Mouse (Mus musculus) forebrain, postnatal 0 days (tissue): ENCODE results near the gene Ccdc65. TPM values are rescaled to one million over a fixed set of nuclear protein-coding genes. Genes with fewer than 3 reads are reported as not detected.

ENCODE experiments used
- ATAC-seq: fragments of 200-750 bp; cut with Nextera tagmentation; 2 replicates; pipeline ENCODE4 v1.8.0; 2017; ENCODE audit warnings: mild to moderate bottlenecking, moderate library complexity
- DNase-seq: peaks from one replicate; pipeline ENCODE4 v3.0.0-alpha.2; 2015
- H3K27ac ChIP-seq: fragments of 300-500 bp; sonication (generic); 2 replicates; pipeline ENCODE4 v1.5.1; 2014; ENCODE audit warnings: low read depth, mild to moderate bottlenecking, antibody characterized with exemption, low read length, moderate library complexity, mixed read lengths
- H3K27me3 ChIP-seq: fragments of 300-500 bp; sonication (generic); 2 replicates; pipeline ENCODE4 v1.6.1; 2014; ENCODE audit warnings: mild to moderate bottlenecking, low read length, mixed read lengths; ENCODE audit not compliant: insufficient read depth
- H3K36me3 ChIP-seq: fragments of 300-500 bp; sonication (generic); 2 replicates; pipeline ENCODE4 v1.6.1; 2014; ENCODE audit warnings: mild to moderate bottlenecking, moderate library complexity; ENCODE audit not compliant: insufficient read depth
- H3K4me1 ChIP-seq: fragments of 300-500 bp; sonication (generic); 2 replicates; pipeline ENCODE4 v1.6.1; 2014; ENCODE audit warnings: antibody characterized with exemption; ENCODE audit not compliant: insufficient read depth
- H3K4me2 ChIP-seq: fragments of 300-500 bp; sonication (generic); 2 replicates; pipeline ENCODE4 v1.6.1; 2014; ENCODE audit warnings: low read depth, mild to moderate bottlenecking, moderate library complexity
- H3K4me3 ChIP-seq: fragments of 300-500 bp; sonication (generic); 2 replicates; pipeline ENCODE4 v1.5.1; 2014; ENCODE audit warnings: low read depth, low read length, mixed read lengths
- H3K9ac ChIP-seq: fragments of 300-500 bp; sonication (generic); 2 replicates; pipeline ENCODE4 v1.6.1; 2014; ENCODE audit warnings: mild to moderate bottlenecking
- H3K9me3 ChIP-seq: fragments of 300-500 bp; sonication (generic); 2 replicates; pipeline ENCODE4 v1.6.1; 2016; ENCODE audit warnings: low read length
- CTCF ChIP-seq: sonication (generic); IDR thresholded peaks from 2 replicates; pipeline ENCODE4 v1.5.1; 2016; ENCODE audit warnings: antibody characterized with exemption, control low read depth, low read depth
- WGBS: fragments of 180-500 bp; shearing (Covaris S2); extraction: QIAGEN DNeasy Blood & Tissue Kit; methylation state at CpG from one replicate; pipeline ENCODE4 v1.1.7; 2014; 5-methylcytosine and 5-hydroxymethylcytosine counted together
- polyA plus RNA-seq: library from polyadenylated mRNA; unstranded; fragments of >200 nt; fragmentation: Nextera tagmentation; extraction: Ambion mirVana; gene quantifications from 2 replicates; pipeline ENCODE4 v1.2.1, GENCODE M21; 2015
- total RNA-seq: library from RNA; depleted of rRNA; stranded (reverse); fragments of >200 nt; gene quantifications from 2 replicates; pipeline ENCODE4 v1.2.3, GENCODE M21; 2014

The Ccdc65 gene
- total and polyA plus RNA-seq, 2 experiments from 2014 or later, result 8.2 to 10.5 TPM

DNA sequence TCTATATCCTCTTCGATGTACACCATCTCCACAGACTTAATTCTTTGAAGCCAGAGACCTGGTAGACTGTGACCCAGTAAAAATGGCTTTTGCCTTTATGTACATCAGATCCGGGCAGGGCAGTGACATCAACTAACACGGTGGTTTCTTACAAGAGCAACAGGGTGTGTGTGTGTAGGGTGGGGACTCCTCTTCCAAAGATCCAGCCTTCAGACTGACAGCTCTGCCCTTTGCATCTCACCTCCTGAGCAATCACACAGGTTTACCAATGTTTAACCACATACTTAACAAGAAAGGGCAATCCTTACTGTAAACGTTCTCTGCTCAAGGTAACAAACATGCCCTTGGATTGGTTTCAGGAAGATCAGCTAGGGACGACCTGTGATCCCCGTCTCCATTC lies 39.3 kb downstream of the Ccdc65 start:
- Histone ChIP-seq H3K4me1 (no peaks in the 10 kb centered on the region), H3K4me2 (no peak overlapping the region), H3K36me3 (peaks cover 13% of the 10 kb centered on the region), H3K4me3 (no peak overlapping the region), H3K9me3 (no peaks in the 10 kb centered on the region), H3K27ac (no peak overlapping the region), H3K9ac (no peak overlapping the region), H3K27me3 (no peaks in the 10 kb centered on the region)
- WGBS, result 87% methylated on average over 6 of the region's 6 CpGs
- DNase-seq (no peak), ATAC-seq (no peak)
- TF ChIP-seq CTCF, result no peak

DNA sequence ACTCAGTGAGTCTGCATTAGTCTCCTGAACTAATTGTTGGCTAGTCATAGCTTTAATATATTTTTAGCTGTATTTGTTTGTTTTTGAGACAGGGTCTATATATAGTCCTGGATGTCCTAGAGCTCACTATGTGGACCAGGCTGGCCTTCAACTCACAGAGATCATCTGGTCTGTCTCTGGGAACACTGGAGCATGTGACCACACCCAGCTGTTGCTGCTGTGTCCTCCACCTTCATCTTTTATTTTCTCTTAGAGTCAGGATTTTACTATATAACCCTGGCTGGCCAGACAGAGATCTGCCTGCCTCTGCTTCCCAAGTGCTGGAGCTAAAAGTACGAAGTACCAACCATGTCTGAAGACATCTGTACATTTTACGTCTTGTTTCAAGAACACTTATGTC lies 41.1 kb downstream of the Ccdc65 start:
- H3K4me3 ChIP-seq, result no peak overlapping the region
- H3K27me3 ChIP-seq, result no peaks in the 10 kb centered on the region
- H3K4me1 ChIP-seq, result no peaks in the 10 kb centered on the region
- no peak for ATAC-seq
- H3K9me3 ChIP-seq, result no peaks in the 10 kb centered on the region
- H3K27ac ChIP-seq, result no peak overlapping the region
- peaks cover 7% of the 10 kb centered on the region for H3K36me3 ChIP-seq
- WGBS, result 88% methylated on average over 2 of the region's 2 CpGs
- no peak overlapping the region for H3K9ac ChIP-seq
- no peak for DNase-seq
- H3K4me2 ChIP-seq, result no peak overlapping the region
- TF ChIP-seq CTCF, result no peak

DNA sequence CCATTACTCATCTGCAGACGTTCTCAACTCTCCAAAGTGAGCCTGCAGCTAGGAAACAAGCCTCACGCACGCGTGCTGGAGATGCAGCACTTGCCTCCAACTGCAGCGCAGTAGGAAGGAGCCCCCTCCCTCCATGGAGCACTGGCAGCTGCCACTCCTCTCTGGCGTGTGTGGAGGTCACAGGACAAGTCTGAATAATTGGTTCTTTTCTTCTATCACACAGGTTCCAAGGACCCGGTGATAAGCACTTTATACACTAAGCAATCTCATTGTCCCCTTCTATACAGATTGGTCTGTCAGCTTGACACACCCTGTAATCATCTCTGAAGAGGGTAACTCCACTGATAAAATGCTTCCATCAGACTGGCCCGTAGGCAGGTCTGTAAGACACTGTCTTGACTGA lies 45.0 kb downstream of the Ccdc65 start:
- H3K27ac ChIP-seq, result no peak overlapping the region
- no peaks in the 10 kb centered on the region for H3K27me3 ChIP-seq
- DNase-seq, result no peak
- 0 out of 2 replicates have a peak, but pooled peaks cover 3% of the 10 kb centered on the region for H3K36me3 ChIP-seq
- H3K4me2 ChIP-seq, result no peak overlapping the region
- H3K4me1 ChIP-seq, result no peaks in the 10 kb centered on the region
- 57% methylated on average over 8 of the region's 8 CpGs for WGBS
- H3K9me3 ChIP-seq, result no peaks in the 10 kb centered on the region
- ATAC-seq, result no peak
- no peak for TF ChIP-seq CTCF
- H3K4me3 ChIP-seq, result no peak overlapping the region
- H3K9ac ChIP-seq, result no peak overlapping the region

DNA sequence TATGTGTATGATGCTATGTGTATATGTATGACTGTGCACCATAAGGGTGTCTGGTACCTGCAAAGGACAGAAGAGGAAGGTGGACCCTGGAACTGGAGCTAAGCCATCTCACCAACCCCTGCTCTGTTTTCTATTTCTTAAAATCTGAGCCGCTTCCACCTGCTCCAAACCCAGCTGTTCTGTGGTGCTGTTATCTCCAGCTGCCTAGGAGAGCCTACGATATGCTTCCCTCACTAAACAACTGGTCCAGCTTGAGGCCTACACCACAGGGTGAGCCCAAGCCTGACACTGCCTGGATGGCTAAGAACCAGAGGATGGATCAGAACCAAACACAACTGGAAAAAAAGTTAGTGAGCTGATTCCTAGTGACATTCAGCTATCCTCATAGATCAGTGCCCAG lies 46.1 kb downstream of the Ccdc65 start:
- H3K9me3 ChIP-seq, result no peaks in the 10 kb centered on the region
- ATAC-seq (no peak), DNase-seq (no peak)
- TF ChIP-seq CTCF, result no peak
- H3K9ac ChIP-seq, result no peak overlapping the region
- H3K27me3 ChIP-seq, result no peaks in the 10 kb centered on the region
- H3K27ac ChIP-seq, result no peak overlapping the region
- H3K4me2 ChIP-seq, result no peak overlapping the region
- 93% methylated on average over 2 of the region's 2 CpGs for WGBS
- peaks cover 9% of the 10 kb centered on the region; the same call in 1 of the 2 replicates for H3K36me3 ChIP-seq
- H3K4me1 ChIP-seq, result no peaks in the 10 kb centered on the region
- no peak overlapping the region for H3K4me3 ChIP-seq

DNA sequence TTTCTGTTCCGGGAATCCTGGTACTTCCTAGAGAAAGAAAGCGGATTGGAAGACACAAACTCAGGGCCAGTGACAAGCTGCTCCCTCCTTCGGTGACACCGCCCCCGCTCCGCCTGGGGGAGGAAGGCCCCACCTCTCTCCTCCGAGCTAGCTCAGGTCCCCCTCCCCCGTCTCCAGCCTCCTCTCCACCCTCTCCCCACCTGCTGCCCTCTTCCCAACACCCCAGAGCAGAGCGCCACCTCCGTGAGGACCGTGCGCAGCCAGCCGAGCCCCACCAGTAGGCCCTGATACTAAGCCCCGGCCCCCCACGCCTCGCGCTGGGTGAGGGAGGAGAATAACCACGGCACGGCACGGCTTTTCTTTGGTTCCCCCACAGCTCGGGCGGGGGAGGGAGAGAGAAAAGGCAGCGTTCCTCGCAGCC lies 54.2 kb downstream of the Ccdc65 start:
- peak; percentile 44; the same call in 1 of the 2 replicates for TF ChIP-seq CTCF
- Histone ChIP-seq H3K27me3 (no peaks in the 10 kb centered on the region), H3K9me3 (no peaks in the 10 kb centered on the region), H3K4me3 (peak overlapping the region; percentile 95), H3K9ac (peak overlapping the region; percentile 98), H3K36me3 (peaks cover 14% of the 10 kb centered on the region), H3K4me1 (peaks cover 7% of the 10 kb centered on the region), H3K4me2 (peak overlapping the region; percentile 73), H3K27ac (peak overlapping the region; percentile 94)
- WGBS, result under 1% methylated on average over 16 of the region's 24 CpGs
- DNase-seq (peak; percentile 81), ATAC-seq (peak; percentile 60)

DNA sequence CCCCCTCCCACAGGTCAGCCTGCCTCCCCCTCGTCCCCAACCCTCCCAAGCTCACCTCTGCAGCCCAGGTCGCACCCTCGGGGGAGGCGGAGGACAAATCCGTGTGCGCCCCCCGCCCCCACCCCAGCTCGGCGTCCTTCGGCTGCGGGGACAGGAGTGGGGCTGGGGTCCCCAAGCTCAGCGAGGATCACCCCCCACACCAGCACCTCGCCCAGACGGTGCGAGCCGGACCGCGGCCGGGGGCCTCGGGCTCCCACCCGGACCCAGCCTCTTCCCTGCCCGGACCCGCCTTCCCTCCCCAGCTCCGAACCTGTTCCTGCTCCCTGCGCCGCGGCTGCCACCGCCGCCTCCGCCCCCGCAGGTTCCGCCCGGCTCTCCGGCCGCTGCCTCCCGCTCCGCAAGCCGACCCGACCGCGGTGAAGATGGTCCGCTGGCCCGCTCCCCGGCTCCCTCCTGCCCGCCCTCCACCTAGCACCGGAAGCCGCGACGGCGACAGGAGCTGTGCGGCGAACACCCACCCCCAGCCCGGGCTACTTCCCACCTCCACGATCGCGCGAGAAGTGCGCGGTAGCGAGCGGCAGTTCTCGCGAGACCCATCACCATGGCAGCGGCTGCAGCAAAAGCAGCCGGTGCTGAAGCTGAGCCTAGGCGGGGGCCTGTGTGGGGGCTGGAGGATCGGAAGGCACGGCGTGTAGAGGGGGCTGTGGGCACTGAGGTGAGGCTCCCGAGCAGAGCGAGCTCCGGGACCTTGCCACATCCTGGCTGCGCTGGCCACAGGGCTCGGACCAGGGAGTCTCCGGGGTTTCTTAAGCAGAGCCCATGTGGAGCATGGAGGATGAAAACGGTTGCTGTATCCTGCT lies 54.9 kb downstream of the Ccdc65 start, which contains the start of gene Arf3:
Gene Arf3 (minus strand): TSS at position 545 of the 860 bp plus-strand sequence.
- peak within 1 kb of the TSS; percentile 95 for H3K4me3 ChIP-seq
- no peak for TF ChIP-seq CTCF
- peak within 1 kb of the TSS; percentile 94 for H3K27ac ChIP-seq
- WGBS, result 2% methylated on average over 72 of the region's 76 CpGs
- H3K36me3 ChIP-seq, result peaks cover 13% of the 10 kb centered on the region
- H3K27me3 ChIP-seq, result no peaks in the 10 kb centered on the region
- H3K9me3 ChIP-seq, result no peaks in the 10 kb centered on the region
- peaks cover 7% of the 10 kb centered on the region for H3K4me1 ChIP-seq
- H3K9ac ChIP-seq, result peak within 1 kb of the TSS; percentile 98
- DNase-seq, result peak; percentile 98
- peak; percentile 97 for ATAC-seq
- H3K4me2 ChIP-seq, result peak within 1 kb of the TSS; percentile 73

DNA sequence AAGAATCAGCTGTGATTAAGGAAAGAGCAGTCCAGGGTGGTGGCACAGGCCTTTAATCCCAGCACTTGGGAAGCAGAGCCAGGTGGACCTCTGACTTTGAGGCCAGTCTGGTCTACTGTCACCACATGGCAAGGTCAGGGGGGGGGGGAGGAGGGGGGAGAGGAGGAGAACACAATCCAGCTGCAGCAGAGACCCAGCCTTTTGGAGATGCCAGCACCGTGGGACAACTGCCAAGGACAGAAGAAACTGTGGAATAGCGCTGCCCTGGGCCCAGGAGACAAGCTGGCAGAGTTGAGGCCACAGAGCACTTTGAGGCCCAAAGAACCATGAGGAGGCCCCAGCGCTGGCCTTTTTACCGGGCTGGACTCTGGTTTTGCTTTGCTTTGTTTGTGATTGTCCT lies 57.9 kb downstream of the Ccdc65 start:
- Histone ChIP-seq H3K4me2 (no peak overlapping the region), H3K36me3 (no peaks in the 10 kb centered on the region), H3K4me1 (peaks cover 7% of the 10 kb centered on the region), H3K9ac (no peak overlapping the region), H3K4me3 (no peak overlapping the region), H3K9me3 (no peaks in the 10 kb centered on the region), H3K27me3 (peaks cover 3% of the 10 kb centered on the region; the same call in 1 of the 2 replicates), H3K27ac (no peak overlapping the region)
- ATAC-seq (no peak), DNase-seq (no peak)
- no peak for TF ChIP-seq CTCF
- 69% methylated on average over 4 of the region's 4 CpGs for WGBS
